Mouse (Mus musculus) kidney, adult 2 months (tissue): ENCODE results near the gene Uqcr11. TPM values are rescaled to one million over a fixed set of nuclear protein-coding genes. Genes with fewer than 3 reads are reported as not detected.

Experiments used
- DNase-seq: peaks from one replicate; pipeline ENCODE4 v3.0.0; 2021
- H3K27ac ChIP-seq: fragments of 200-500 bp; 2 replicates; pipeline ENCODE4 v1.5.1; 2012; ENCODE audit warnings: low read depth, low read length, control low read depth, inconsistent platforms; ENCODE audit not compliant: insufficient read depth
- H3K27me3 ChIP-seq: fragments of 200-500 bp; replicated peaks from 2 replicates; pipeline ENCODE4 v1.6.1; 2012; ENCODE audit warnings: mild to moderate bottlenecking, moderate library complexity, low read length, inconsistent platforms; ENCODE audit not compliant: control insufficient read depth, insufficient read depth
- H3K36me3 ChIP-seq: fragments of 200-500 bp; 2 replicates; pipeline ENCODE4 v1.6.1; 2012; ENCODE audit warnings: mild to moderate bottlenecking, moderate library complexity, low read length, inconsistent platforms; ENCODE audit not compliant: control insufficient read depth, insufficient read depth
- H3K4me1 ChIP-seq: fragments of 200-500 bp; 2 replicates; pipeline ENCODE4 v1.6.1; 2011; ENCODE audit warnings: low read length; ENCODE audit not compliant: control insufficient read depth, insufficient read depth
- H3K4me3 ChIP-seq: fragments of 200-500 bp; 2 replicates; pipeline ENCODE4 v1.5.1; 2011; ENCODE audit warnings: mild to moderate bottlenecking, low read depth, low read length, control low read depth; ENCODE audit not compliant: insufficient read depth
- CTCF ChIP-seq: fragments of 200-500 bp; conservative IDR thresholded peaks from 2 replicates; pipeline ENCODE4 v1.5.1; 2011; ENCODE audit warnings: low read depth, mild to moderate bottlenecking, control low read depth, low read length, moderate library complexity, mixed read lengths; ENCODE audit not compliant: insufficient read depth, insufficient read length
- POLR2A ChIP-seq: fragments of 200-500 bp; IDR thresholded peaks from one replicate; pipeline ENCODE4 v1.6.1; 2011; ENCODE audit warnings: low read depth, low read length, control low read depth
- WGBS: fragments of 180-500 bp; shearing (Covaris S2); methylation state at CpG from one replicate; pipeline ENCODE4 v1.1.7; 2018; 5-methylcytosine and 5-hydroxymethylcytosine counted together
- polyA plus RNA-seq: library from polyadenylated mRNA; depleted of rRNA; stranded (reverse); fragments of >200 nt; gene quantifications from 2 replicates; pipeline ENCODE4 v1.2.3, GENCODE M21; 2012

Gene Uqcr11
- polyA plus RNA-seq, 1 experiment: 3,968 TPM

GRCm38 (mm10) chr10:80398174-80398535 is 8.5 kb downstream of the Uqcr11 start:
- no peaks in the 10 kb centered on the region for H3K27me3 ChIP-seq
- no peak for DNase-seq
- peak overlapping the region; percentile 46; the same call in 1 of the 2 replicates for H3K4me3 ChIP-seq
- 0% methylated on average over 1 of the region's 1 CpGs for WGBS
- H3K4me1 ChIP-seq: peaks cover 15% of the 10 kb centered on the region
- TF ChIP-seq POLR2A (no peak), CTCF (no peak)
- H3K27ac ChIP-seq: peak overlapping the region; percentile 18; the same call in 1 of the 2 replicates
- no peaks in the 10 kb centered on the region; the same call in none of the 2 replicates for H3K36me3 ChIP-seq

GRCm38 (mm10) chr10:80397524-80398173 is 9.0 kb downstream of the Uqcr11 start:
- DNase-seq: no peak
- H3K27me3 ChIP-seq: no peaks in the 10 kb centered on the region
- peaks cover 20% of the 10 kb centered on the region for H3K4me1 ChIP-seq
- no peaks in the 10 kb centered on the region; the same call in none of the 2 replicates for H3K36me3 ChIP-seq
- TF ChIP-seq CTCF (no peak), POLR2A (no peak)
- H3K4me3 ChIP-seq: no peak overlapping the region
- WGBS: 28% methylated on average over 8 of the region's 8 CpGs
- H3K27ac ChIP-seq: no peak overlapping the region

GRCm38 (mm10) chr10:80396822-80397523 is 9.7 kb downstream of the Uqcr11 start:
- no peak for TF ChIP-seq POLR2A
- peaks cover 23% of the 10 kb centered on the region for H3K4me1 ChIP-seq
- 82% methylated on average over 11 of the region's 11 CpGs for WGBS
- no peak for DNase-seq
- H3K27me3 ChIP-seq: no peaks in the 10 kb centered on the region
- H3K36me3 ChIP-seq: no peaks in the 10 kb centered on the region; the same call in none of the 2 replicates
- no peak overlapping the region for H3K4me3 ChIP-seq
- no peak overlapping the region for H3K27ac ChIP-seq

- no peaks in the 10 kb centered on the region; the same call in 1 of the 2 replicates for H3K36me3 ChIP-seq
- H3K27ac ChIP-seq: no peak overlapping the region
- no peak for DNase-seq
- no peaks in the 10 kb centered on the region for H3K27me3 ChIP-seq
- no peak for TF ChIP-seq CTCF
- TF ChIP-seq POLR2A: no peak
- H3K4me3 ChIP-seq: no peak overlapping the region
- 91% methylated on average over 35 of the region's 35 CpGs for WGBS
- H3K4me1 ChIP-seq: peaks cover 21% of the 10 kb centered on the region
Observed at GRCm38 (mm10) chr10:80395025-80395627, 11.5 kb downstream of the Uqcr11 start.

GRCm38 (mm10) chr10:80392687-80393086 is 13.9 kb downstream of the Uqcr11 start:
- Histone ChIP-seq H3K4me1 (peaks cover 22% of the 10 kb centered on the region), H3K27ac (no peak overlapping the region), H3K4me3 (no peak overlapping the region), H3K27me3 (no peaks in the 10 kb centered on the region), H3K36me3 (no peaks in the 10 kb centered on the region; the same call in 1 of the 2 replicates)
- WGBS: 63% methylated on average over 5 of the region's 5 CpGs
- TF ChIP-seq CTCF (no peak; the same call in 1 of the 2 replicates), POLR2A (no peak)
- DNase-seq: peak; percentile 81

- Histone ChIP-seq H3K4me3 (no peak overlapping the region), H3K27me3 (no peaks in the 10 kb centered on the region), H3K27ac (no peak overlapping the region), H3K36me3 (no peaks in the 10 kb centered on the region; the same call in 1 of the 2 replicates), H3K4me1 (peaks cover 20% of the 10 kb centered on the region; the same call in 1 of the 2 replicates)
- WGBS: 55% methylated on average over 9 of the region's 9 CpGs
- DNase-seq: peak; percentile 71
- TF ChIP-seq POLR2A (no peak), CTCF (no peak)
Observed at GRCm38 (mm10) chr10:80390697-80391096, 15.9 kb downstream of the Uqcr11 start.

GRCm38 (mm10) chr10:80389185-80389708 is 17.4 kb downstream of the Uqcr11 start:
- Histone ChIP-seq H3K27ac (no peak overlapping the region), H3K4me1 (peaks cover 20% of the 10 kb centered on the region; the same call in 1 of the 2 replicates), H3K4me3 (no peak overlapping the region), H3K36me3 (no peaks in the 10 kb centered on the region), H3K27me3 (no peaks in the 10 kb centered on the region)
- TF ChIP-seq POLR2A (no peak), CTCF (no peak)
- peak; percentile 45 for DNase-seq
- whole genome bisulfite sequencing: 52% methylated on average over 4 of the region's 4 CpGs
